Mouse (Mus musculus): ENCODE data around the gene Crebbp.

Gene Crebbp

DNA sequence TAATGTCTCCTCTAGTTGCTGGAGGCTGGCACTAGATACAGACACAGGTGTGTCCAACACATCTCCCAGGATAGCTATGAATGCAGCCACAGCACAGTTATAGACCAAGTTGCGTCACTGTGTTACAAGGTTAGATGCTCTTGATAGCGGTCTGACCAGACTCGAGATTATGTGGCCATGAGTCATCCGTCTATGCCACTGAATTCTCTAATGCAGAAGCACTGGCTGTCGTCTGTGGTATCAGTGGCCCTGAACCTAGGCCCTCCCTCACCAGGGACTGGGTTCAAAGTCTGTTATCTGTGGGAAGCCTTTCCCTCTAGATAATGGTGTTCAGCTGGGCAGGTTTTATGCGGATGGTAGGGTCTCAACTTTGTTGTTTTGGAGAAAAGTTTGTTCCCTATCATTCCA lies 181.5 kb downstream of the Crebbp start:
- Histone ChIP-seq H3K36me3 (ENCODE audit: insufficient read depth, low read length) (peaks cover 40% of the 10 kb centered on the region), H3K4me1 (replicated peaks; ENCODE audit: low read depth, low read length) (peaks cover 73% of the 10 kb centered on the region), H3K9me3 (ENCODE audit: low read length) (no peaks in the 10 kb centered on the region), H3K4me3 (replicated peaks; ENCODE audit: low read length) (no peak overlapping the region), H3K27me3 (ENCODE audit: insufficient read depth, low read length) (no peaks in the 10 kb centered on the region; the same call in 1 of the 2 replicates)
- TF ChIP-seq POU5F1 (IDR thresholded peaks at IDR 0.05; ENCODE audit: borderline replicate concordance, low read length) (no peak), NANOG (IDR thresholded peaks at IDR 0.05; ENCODE audit: borderline replicate concordance, low read length) (no peak), CTCF (conservative IDR thresholded peaks at IDR 0.05; ENCODE audit: low read length) (no peak)

DNA sequence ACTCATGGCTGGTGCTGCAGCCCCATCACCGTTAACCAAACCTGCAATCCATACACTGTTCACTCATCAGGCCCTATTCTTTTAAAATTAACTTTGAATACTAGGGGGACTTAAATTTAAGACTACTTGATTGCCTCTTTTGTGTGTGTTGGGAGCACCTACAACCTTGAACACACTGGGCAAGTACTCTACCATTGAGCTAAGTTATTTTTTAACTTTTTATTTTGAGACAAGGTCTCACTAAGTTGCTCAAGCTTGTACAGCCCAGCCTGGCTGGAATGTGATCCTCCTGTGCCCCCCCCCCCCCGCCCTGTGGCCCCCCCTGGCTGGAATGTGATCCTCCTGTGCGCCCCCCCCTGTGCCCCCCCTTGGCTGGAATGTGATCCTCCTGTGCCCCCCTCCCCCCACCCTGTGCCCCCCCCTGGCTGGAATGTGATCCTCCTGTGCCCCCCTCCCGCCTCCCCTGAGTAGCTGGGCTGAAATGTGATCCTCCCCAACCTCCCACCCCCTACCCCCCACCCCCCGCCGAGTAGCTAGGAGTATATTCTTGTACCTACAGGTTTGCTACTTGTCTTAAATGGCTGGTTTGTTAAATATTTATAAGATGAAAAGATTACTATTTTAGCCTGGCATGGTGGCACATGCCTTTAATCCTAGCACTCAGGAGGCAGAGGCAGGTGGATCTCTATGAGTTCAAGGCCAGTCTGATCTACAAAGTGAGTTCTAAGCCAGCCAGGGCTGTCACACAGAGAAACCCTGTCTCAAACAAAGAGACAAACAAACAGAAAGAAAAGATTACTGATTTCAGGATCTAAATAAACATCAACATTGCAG lies 182.1 kb downstream of the Crebbp start:
- peaks cover 67% of the 10 kb centered on the region for H3K4me1 ChIP-seq (replicated peaks; ENCODE audit: low read depth, low read length)
- peaks cover 33% of the 10 kb centered on the region for H3K36me3 ChIP-seq (ENCODE audit: insufficient read depth, low read length)
- no peaks in the 10 kb centered on the region for H3K9me3 ChIP-seq (ENCODE audit: low read length)
- H3K27me3 ChIP-seq (ENCODE audit: insufficient read depth, low read length) = no peaks in the 10 kb centered on the region; the same call in 1 of the 2 replicates
- TF ChIP-seq NANOG (IDR thresholded peaks at IDR 0.05; ENCODE audit: borderline replicate concordance, low read length) (peak; percentile 97), POU5F1 (IDR thresholded peaks at IDR 0.05; ENCODE audit: borderline replicate concordance, low read length) (no peak)
- no peak overlapping the region for H3K4me3 ChIP-seq (replicated peaks; ENCODE audit: low read length)

Measured in E14TG2a.4 (cell line).